Mouse (Mus musculus) megakaryocyte-erythroid progenitor cell, adult 5 weeks (primary cell): Measurements from ENCODE around the gene Dvl1. TPM values are rescaled to one million over a fixed set of nuclear protein-coding genes. Genes with fewer than 3 reads are reported as not detected.

Experiments
- polyA plus RNA-seq: library from polyadenylated mRNA; stranded (reverse); fragments of >175 nt; gene quantifications from 2 replicates; pipeline ENCODE4 v1.2.3, GENCODE M21; 2012

Gene Dvl1
- polyA plus RNA-seq = 103 and 130 TPM in 2 replicates

GRCm38 (mm10) chr4:155846871-155847578, at the start of gene Dvl1:
Gene Dvl1 (plus strand): TSS chr4:155847402.

GRCm38 (mm10) chr4:155802741-155803339, 44.4 kb upstream of the Dvl1 start, which contains the start of gene Mrpl20:
Gene Mrpl20 (plus strand): TSS chr4:155802878.

GRCm38 (mm10) chr4:155811929-155812664, 35.1 kb upstream of the Dvl1 start, which contains the start of gene Ccnl2:
Gene Ccnl2 (plus strand): TSS chr4:155812489.

GRCm38 (mm10) chr4:155831205-155831766, 15.9 kb upstream of the Dvl1 start, which contains the start of gene Aurkaip1:
Gene Aurkaip1 (plus strand): TSS chr4:155831272.

GRCm38 (mm10) chr4:155839483-155839910, 7.7 kb upstream of the Dvl1 start, which contains the start of gene Mxra8:
Gene Mxra8 (plus strand): TSS chr4:155839680.

DNA sequence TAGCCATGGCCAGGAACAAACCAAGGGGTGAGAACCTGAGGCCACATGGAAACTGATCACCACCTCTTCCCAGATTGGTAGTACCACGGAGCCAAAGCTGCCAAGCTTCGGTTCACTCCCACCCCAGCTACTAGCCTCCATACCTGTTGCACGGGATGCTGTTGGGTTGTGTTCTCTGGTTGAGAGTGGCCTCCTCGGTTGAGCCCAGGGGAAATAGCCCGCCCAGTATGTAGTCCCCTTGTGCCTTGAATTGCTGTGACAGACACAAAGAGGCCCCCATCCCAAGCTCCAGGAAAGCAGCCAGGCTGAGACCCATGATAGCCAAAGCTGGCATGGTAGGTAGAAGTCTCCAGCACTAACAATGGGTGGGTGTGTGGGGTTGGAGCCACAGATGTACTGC, 15.8 kb downstream of the Dvl1 start, which contains the start of gene Tas1r3:
Gene Tas1r3, minus strand, starts transcription at position 362 of the 400 bp plus-strand sequence.

GRCm38 (mm10) chr4:155869317-155870033, 22.3 kb downstream of the Dvl1 start, which contains the start of the genes Cptp and Ints11:
Gene Cptp (minus strand): TSS chr4:155869440.
Gene Ints11 (plus strand): TSS chr4:155869546.

DNA sequence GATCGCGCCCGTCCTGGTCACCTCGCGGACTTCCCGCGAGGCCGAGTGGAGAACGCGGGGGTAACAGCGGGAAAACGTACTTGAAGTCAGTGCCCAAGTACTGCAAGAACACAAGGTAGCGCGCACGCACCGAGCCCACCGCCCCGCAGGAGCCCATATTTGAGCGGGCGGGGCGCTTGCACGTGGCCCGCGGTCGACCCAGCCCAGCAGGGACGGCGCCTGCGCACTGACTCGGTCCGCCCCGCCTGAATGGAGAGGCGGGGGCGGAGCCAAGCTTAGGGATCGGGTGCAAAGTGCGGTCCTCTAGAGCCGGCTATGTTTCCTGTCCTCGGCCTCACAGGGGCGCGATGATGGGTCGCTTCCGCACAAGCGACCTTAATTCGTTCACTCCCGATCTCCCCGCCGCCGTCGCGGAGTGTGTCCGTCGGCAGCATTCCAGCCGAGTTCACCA, 44.4 kb downstream of the Dvl1 start, which contains the start of the genes Pusl1 and Acap3:
Gene Pusl1, minus strand, starts transcription at position 231 of the 451 bp plus-strand sequence.
Gene Acap3, plus strand, starts transcription at position 272 of the 451 bp plus-strand sequence.

Other genes with a start within 250 kb of the Dvl1 start
- gene Slc35e2, start 246.0 kb upstream of the Dvl1 start, polyA plus RNA-seq = 1.4 and 1.5 TPM in 2 replicates
- gene Cdk11b, start 222.5 kb upstream of the Dvl1 start, polyA plus RNA-seq = 99.3 and 148 TPM in 2 replicates
- gene Gm10563, start 202.0 kb upstream of the Dvl1 start, polyA plus RNA-seq = not detected in 2 replicates
- 1.5 TPM in 2 replicates for gene Mmp23, start 194.0 kb upstream of the Dvl1 start, polyA plus RNA-seq
- 55.6 and 61.6 TPM in 2 replicates for gene Mib2, start 178.2 kb upstream of the Dvl1 start, polyA plus RNA-seq
- gene Fndc10, start 153.1 kb upstream of the Dvl1 start, polyA plus RNA-seq = 5.3 and 7.8 TPM in 2 replicates
- 48.9 and 53.6 TPM in 2 replicates for gene Ssu72, start 142.6 kb upstream of the Dvl1 start, polyA plus RNA-seq
- 0.53 and 1.3 TPM in 2 replicates for gene Tmem240, start 112.6 kb upstream of the Dvl1 start, polyA plus RNA-seq
- 56.6 and 80.5 TPM in 2 replicates for gene Atad3a, start 86.3 kb upstream of the Dvl1 start, polyA plus RNA-seq
- 0.02 and 0.09 TPM in 2 replicates for gene Vwa1, start 72.7 kb upstream of the Dvl1 start, polyA plus RNA-seq
- gene Tmem88b, start 61.5 kb upstream of the Dvl1 start, polyA plus RNA-seq = not detected in 2 replicates
- 0.04 TPM in 1 of 2 replicates, not detected in the other for gene Ankrd65, start 57.0 kb upstream of the Dvl1 start, polyA plus RNA-seq
- gene Mrpl20, start 44.5 kb upstream of the Dvl1 start, polyA plus RNA-seq = 16.8 and 21.1 TPM in 2 replicates
- gene Ccnl2, start 34.9 kb upstream of the Dvl1 start, polyA plus RNA-seq = 31.6 and 49.6 TPM in 2 replicates
- 234 and 261 TPM in 2 replicates for gene Aurkaip1, start 16.1 kb upstream of the Dvl1 start, polyA plus RNA-seq
- gene Mxra8, start 7.7 kb upstream of the Dvl1 start, polyA plus RNA-seq = 0.96 TPM in 1 of 2 replicates, not detected in the other
- 0.14 and 0.22 TPM in 2 replicates for gene Tas1r3, start 16.0 kb downstream of the Dvl1 start, polyA plus RNA-seq
- 2.0 and 2.1 TPM in 2 replicates for gene Cptp, start 22.0 kb downstream of the Dvl1 start, polyA plus RNA-seq
- 14.7 and 15.3 TPM in 2 replicates for gene Ints11, start 22.1 kb downstream of the Dvl1 start, polyA plus RNA-seq
- gene Pusl1, start 44.4 kb downstream of the Dvl1 start, polyA plus RNA-seq = 177 and 183 TPM in 2 replicates
- 39.0 and 51.7 TPM in 2 replicates for gene Acap3, start 44.4 kb downstream of the Dvl1 start, polyA plus RNA-seq
- gene Ube2j2, start 96.4 kb downstream of the Dvl1 start, polyA plus RNA-seq = 133 and 159 TPM in 2 replicates
- gene C1qtnf12, start 114.9 kb downstream of the Dvl1 start, polyA plus RNA-seq = 287 and 293 TPM in 2 replicates
- gene B3galt6, start 145.2 kb downstream of the Dvl1 start, polyA plus RNA-seq = 4.0 and 5.1 TPM in 2 replicates
- gene Sdf4, start 145.5 kb downstream of the Dvl1 start, polyA plus RNA-seq = 50.9 and 58.4 TPM in 2 replicates
- 0.81 and 2.3 TPM in 2 replicates for gene Tnfrsf4, start 166.4 kb downstream of the Dvl1 start, polyA plus RNA-seq
- 4.2 and 7.2 TPM in 2 replicates for gene Tnfrsf18, start 178.8 kb downstream of the Dvl1 start, polyA plus RNA-seq
- gene Ttll10, start 212.0 kb downstream of the Dvl1 start, polyA plus RNA-seq = not detected in 2 replicates